Comparison of ENCODE assay signal across 18 mouse cellular contexts in genomic region chr9:90007094-90007493, GRCm38 (mm10). TPM values are rescaled to one million over a fixed set of nuclear protein-coding genes. Genes with fewer than 3 reads are reported as not detected.
DNase-seq lines count a peak whose midpoint lies in the region; ATAC-seq and TF ChIP-seq lines count a peak whose summit lies in the region.
"Had no signal": no experiment of that assay in that cellular context is flagged by ENCODE, and none has a peak within 500 bp of the region (broad histone marks: within the 10 kb centered on the region; RNA-seq: fewer than 3 reads in every experiment).

No protein-coding gene starts in this region.

- WGBS in lung, adult 2 months = 32% methylated on average over 2 of the region's 2 CpGs
- 15% methylated on average over 2 of the region's 2 CpGs for WGBS in lung, postnatal 0 days
- WGBS in cerebellum, adult 2 months = 23% methylated on average over 2 of the region's 2 CpGs

- TF ChIP-seq EP300 in lung, postnatal 0 days (IDR thresholded peaks at IDR 0.05) = peak; percentile 99

- no peak overlapping the region for H3K9ac ChIP-seq in lung, postnatal 0 days (replicated peaks; ENCODE audit: low read depth)
- H3K9ac ChIP-seq: embryonic facial prominence, embryonic 13.5 days; forebrain, embryonic 12.5 days; heart, embryonic 12.5 days; hindbrain, embryonic 15.5 days had no signal

- DNase-seq in lung, adult 2 months = peak; percentile 31
- DNase-seq in lung, postnatal 0 days (ENCODE audit: low spot score) = peak; percentile 88
- peak; percentile 69 for DNase-seq in lung, postnatal 36 days
- no peak for DNase-seq in cerebellum, postnatal 10 days
- no peak for DNase-seq in kidney, adult 9 months
- DNase-seq in heart, postnatal 4 days = no peak
- DNase-seq in cerebellum, adult 2 months = no peak
- DNase-seq: adrenal gland, adult 8-10 months; cerebellum, adult 18-20 months; cerebellum, postnatal 14 days; embryo, embryonic 11 days; gastrocnemius, postnatal 14 days; heart, adult 2 months had no signal

- TF ChIP-seq CTCF in lung, adult 2 months (IDR thresholded peaks at IDR 0.05; ENCODE audit: insufficient read depth, low read length) = no peak
- TF ChIP-seq CTCF in lung, postnatal 0 days (IDR thresholded peaks at IDR 0.05) = no peak
- no peak for TF ChIP-seq CTCF in cerebellum, adult 2 months (IDR thresholded peaks at IDR 0.05; ENCODE audit: borderline replicate concordance, insufficient read depth, low read depth, low read length)

- H3K36me3 ChIP-seq in lung, postnatal 0 days (ENCODE audit: insufficient read depth, low read length) = no peaks in the 10 kb centered on the region
- H3K36me3 ChIP-seq: embryonic facial prominence, embryonic 13.5 days; forebrain, embryonic 12.5 days; heart, embryonic 12.5 days; hindbrain, embryonic 15.5 days had no signal

- H3K9me3 ChIP-seq in lung, postnatal 0 days (ENCODE audit: low read length) = no peaks in the 10 kb centered on the region
- H3K9me3 ChIP-seq: embryonic facial prominence, embryonic 13.5 days; forebrain, embryonic 12.5 days; heart, embryonic 12.5 days; hindbrain, embryonic 15.5 days had no signal

- H3K4me1 ChIP-seq in lung, adult 2 months (ENCODE audit: control insufficient read depth, insufficient read depth, low read length) = no peaks in the 10 kb centered on the region; the same call in 1 of the 2 replicates
- H3K4me1 ChIP-seq in lung, postnatal 0 days (ENCODE audit: insufficient read depth, low read depth, low read length) = peaks cover 8% of the 10 kb centered on the region; the same call in 1 of the 2 replicates
- no peaks in the 10 kb centered on the region for H3K4me1 ChIP-seq in cerebellum, adult 2 months (ENCODE audit: control insufficient read depth, insufficient read depth, low read length)
- H3K4me1 ChIP-seq: embryonic facial prominence, embryonic 13.5 days; forebrain, embryonic 12.5 days; hindbrain, embryonic 15.5 days had no signal

- no peaks in the 10 kb centered on the region for H3K27me3 ChIP-seq in lung, postnatal 0 days (replicated peaks; ENCODE audit: insufficient read depth, low read length)
- H3K27me3 ChIP-seq in cerebellum, adult 2 months (ENCODE audit: control insufficient read depth, insufficient read depth, low read length) = no peaks in the 10 kb centered on the region
- H3K27me3 ChIP-seq: embryonic facial prominence, embryonic 13.5 days; forebrain, embryonic 12.5 days; heart, embryonic 12.5 days; hindbrain, embryonic 15.5 days had no signal

- no peak overlapping the region for H3K4me3 ChIP-seq in lung, adult 2 months (replicated peaks; ENCODE audit: extremely low read depth, low read depth, low read length)
- no peak overlapping the region for H3K4me3 ChIP-seq in lung, postnatal 0 days (ENCODE audit: low read depth, low read length)
- H3K4me3 ChIP-seq in cerebellum, adult 2 months (replicated peaks; ENCODE audit: insufficient read depth, low read depth, low read length) = no peak overlapping the region
- H3K4me3 ChIP-seq: embryonic facial prominence, embryonic 13.5 days; forebrain, embryonic 12.5 days; heart, adult 2 months; heart, embryonic 12.5 days; hindbrain, embryonic 15.5 days had no signal

- H3K4me2 ChIP-seq in lung, postnatal 0 days (replicated peaks; ENCODE audit: low read depth, low read length) = no peak overlapping the region
- H3K4me2 ChIP-seq: embryonic facial prominence, embryonic 13.5 days; forebrain, embryonic 12.5 days; heart, embryonic 12.5 days; hindbrain, embryonic 15.5 days had no signal

- peak overlapping the region; percentile 92 for H3K27ac ChIP-seq in lung, postnatal 0 days (ENCODE audit: low read length)
- H3K27ac ChIP-seq in cerebellum, adult 2 months (ENCODE audit: insufficient read depth, low read length) = no peak overlapping the region
- H3K27ac ChIP-seq: embryonic facial prominence, embryonic 13.5 days; forebrain, embryonic 12.5 days; heart, adult 2 months; hindbrain, embryonic 15.5 days had no signal

- peak; percentile 73 for ATAC-seq in lung, postnatal 0 days
- ATAC-seq: forebrain, embryonic 16.5 days had no signal

- no peak for TF ChIP-seq POLR2A in lung, adult 2 months (IDR thresholded peaks at IDR 0.05; ENCODE audit: borderline replicate concordance, extremely low read depth, low read depth, low read length)
- no peak for TF ChIP-seq POLR2A in cerebellum, adult 2 months (IDR thresholded peaks at IDR 0.05; ENCODE audit: borderline replicate concordance, insufficient read depth, low read length)

RNA-seq across cellular contexts. Expression of gene Ctsh, which starts 46.9 kb away (rescaled TPM):
- 95.5 and 151 TPM in 2 replicates for polyA plus RNA-seq in lung, adult 2 months (2012; rRNA removed)
- 2,236 and 2,487 TPM in 2 replicates for polyA plus RNA-seq in lung, postnatal 0 days (2015; fragmentation: Nextera tagmentation; extraction: Ambion mirVana)
- 10 to 100 TPM; 41.3 to 46.8 TPM for total RNA-seq in heart, postnatal 4 days (2021)
- 13.8 and 16.3 TPM in 2 replicates for polyA plus RNA-seq in cerebellum, adult 2 months (2012; rRNA removed)

Comparison
In these comparisons a context has a peak if more than half of its experiments do, and no peak if none do; other contexts are left out.
1. RNA of gene Ctsh, which starts 46.9 kb away (polyA plus RNA-seq): 2,236 to 2,487 TPM in lung, postnatal 0 days; 95.5 to 151 TPM in lung, adult 2 months and 13.8 to 16.3 TPM in cerebellum, adult 2 months; every median in the first group is over 10 times any median in the second.
2. DNase-seq: peak in lung, adult 2 months (single experiment), lung, postnatal 0 days (single experiment) and lung, postnatal 36 days (single experiment); none in cerebellum, postnatal 10 days (0 of 2), kidney, adult 9 months (single experiment), heart, postnatal 4 days (single experiment) and cerebellum, adult 2 months (0 of 2).